Mouse (Mus musculus) heart, adult 18-20 months (tissue): ENCODE data around the gene Rhof. TPM values are rescaled to one million over a fixed set of nuclear protein-coding genes. Genes with fewer than 3 reads are reported as not detected.

Experiments used
- DNase-seq, 2 experiments: peaks; one replicate each; pipeline ENCODE4 v3.0.0; 2021 to 2022; ENCODE audit warnings: mixed read lengths in 1 of 2
- total RNA-seq, 2 experiments: library from RNA; stranded (reverse); gene quantifications; 2 replicates each; pipeline ENCODE4 v1.2.3; 2021

Rhof gene
- total RNA-seq, 2 experiments from 2014 or later: 0.55 to 2.6 TPM

DNA sequence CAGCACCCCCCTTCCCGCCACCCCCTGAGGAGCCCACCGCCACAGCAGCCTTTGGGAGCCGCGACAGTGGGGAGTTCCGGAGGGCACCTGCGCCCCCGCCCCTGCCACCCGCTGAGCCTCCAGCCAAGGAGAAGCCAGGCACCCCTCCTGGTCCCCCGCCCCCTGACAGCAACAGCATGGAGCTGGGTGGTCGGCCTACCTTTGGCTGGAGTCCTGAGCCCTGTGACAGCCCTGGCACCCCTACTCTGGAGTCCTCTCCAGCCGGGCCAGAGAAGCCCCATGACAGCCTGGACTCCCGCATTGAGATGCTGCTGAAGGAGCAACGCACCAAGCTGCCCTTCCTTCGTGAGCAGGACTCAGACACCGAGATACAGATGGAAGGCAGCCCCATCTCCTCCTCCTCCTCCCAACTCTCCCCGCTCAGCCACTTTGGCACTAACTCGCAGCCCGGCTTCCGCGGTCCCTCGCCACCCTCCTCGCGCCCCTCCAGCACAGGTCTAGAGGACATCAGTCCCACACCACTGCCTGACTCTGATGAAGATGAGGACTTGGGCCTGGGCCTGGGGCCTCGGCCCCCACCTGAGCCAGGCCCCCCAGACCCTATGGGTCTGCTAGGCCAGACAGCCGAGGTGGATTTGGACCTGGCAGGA is 15.7 kb upstream of the Rhof start:
- DNase-seq: no peak

DNA sequence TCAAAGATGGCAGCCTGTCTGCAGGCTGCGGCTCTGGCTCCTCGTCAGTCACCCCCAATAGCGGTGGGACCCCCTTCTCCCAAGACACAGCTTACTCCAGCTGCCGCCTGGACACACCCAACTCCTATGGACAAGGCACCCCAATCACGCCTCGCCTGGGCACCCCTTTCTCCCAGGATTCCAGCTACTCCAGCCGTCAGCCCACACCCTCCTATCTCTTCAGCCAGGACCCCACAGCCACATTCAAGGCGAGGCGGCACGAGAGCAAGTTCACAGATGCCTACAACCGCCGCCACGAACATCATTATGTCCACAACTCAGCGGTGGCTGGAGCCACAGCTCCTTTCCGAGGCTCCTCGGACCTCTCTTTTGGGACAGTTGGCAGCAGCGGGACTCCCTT is 15.1 kb upstream of the Rhof start:
- DNase-seq: no peak

- DNase-seq: no peak
These were observed 13.9 kb upstream of the Rhof start for GRCm38 (mm10) chr5:123146357-123146756.

- no peak for DNase-seq
These were observed 12.5 kb upstream of the Rhof start for GRCm38 (mm10) chr5:123144746-123145590.

DNA sequence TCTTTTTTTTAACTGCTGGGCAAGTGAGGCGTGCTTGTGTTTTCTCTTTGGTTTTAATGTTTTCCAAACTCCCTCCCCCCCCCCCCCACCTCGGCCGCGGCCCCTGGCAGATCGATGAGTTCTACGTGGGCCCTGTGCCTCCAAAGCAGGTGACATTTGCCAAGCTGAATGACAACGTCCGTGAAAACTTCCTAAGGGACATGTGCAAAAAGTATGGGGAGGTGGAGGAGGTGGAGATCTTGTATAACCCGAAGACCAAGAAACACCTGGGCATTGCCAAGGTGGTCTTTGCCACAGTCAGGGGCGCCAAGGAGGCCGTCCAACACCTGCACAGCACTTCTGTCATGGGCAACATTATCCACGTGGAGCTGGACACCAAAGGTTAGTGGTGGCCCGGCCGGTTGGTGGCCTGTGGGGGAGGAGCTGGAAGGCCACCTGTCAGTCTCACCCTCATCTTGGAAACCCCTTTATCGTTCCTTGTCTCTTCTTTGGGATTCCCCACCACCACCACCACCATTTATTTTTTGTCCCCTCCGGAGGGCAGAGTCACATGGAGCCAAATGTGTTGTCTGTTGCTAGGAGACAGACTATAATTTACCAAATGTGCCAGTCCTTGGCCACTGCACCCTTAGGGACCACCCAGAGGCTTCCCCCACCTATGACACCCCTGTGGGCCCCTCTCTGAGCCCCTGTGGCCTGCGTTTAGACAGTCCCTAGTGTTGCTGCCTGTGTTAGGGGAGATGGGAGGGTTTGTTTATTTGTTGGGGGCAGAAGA is 11.7 kb upstream of the Rhof start:
- peak in 1 of 2 experiments; percentile 44 for DNase-seq

- peak; percentile 47 to 75 for DNase-seq
These were observed 10.9 kb upstream of the Rhof start for GRCm38 (mm10) chr5:123143251-123143970.

DNA sequence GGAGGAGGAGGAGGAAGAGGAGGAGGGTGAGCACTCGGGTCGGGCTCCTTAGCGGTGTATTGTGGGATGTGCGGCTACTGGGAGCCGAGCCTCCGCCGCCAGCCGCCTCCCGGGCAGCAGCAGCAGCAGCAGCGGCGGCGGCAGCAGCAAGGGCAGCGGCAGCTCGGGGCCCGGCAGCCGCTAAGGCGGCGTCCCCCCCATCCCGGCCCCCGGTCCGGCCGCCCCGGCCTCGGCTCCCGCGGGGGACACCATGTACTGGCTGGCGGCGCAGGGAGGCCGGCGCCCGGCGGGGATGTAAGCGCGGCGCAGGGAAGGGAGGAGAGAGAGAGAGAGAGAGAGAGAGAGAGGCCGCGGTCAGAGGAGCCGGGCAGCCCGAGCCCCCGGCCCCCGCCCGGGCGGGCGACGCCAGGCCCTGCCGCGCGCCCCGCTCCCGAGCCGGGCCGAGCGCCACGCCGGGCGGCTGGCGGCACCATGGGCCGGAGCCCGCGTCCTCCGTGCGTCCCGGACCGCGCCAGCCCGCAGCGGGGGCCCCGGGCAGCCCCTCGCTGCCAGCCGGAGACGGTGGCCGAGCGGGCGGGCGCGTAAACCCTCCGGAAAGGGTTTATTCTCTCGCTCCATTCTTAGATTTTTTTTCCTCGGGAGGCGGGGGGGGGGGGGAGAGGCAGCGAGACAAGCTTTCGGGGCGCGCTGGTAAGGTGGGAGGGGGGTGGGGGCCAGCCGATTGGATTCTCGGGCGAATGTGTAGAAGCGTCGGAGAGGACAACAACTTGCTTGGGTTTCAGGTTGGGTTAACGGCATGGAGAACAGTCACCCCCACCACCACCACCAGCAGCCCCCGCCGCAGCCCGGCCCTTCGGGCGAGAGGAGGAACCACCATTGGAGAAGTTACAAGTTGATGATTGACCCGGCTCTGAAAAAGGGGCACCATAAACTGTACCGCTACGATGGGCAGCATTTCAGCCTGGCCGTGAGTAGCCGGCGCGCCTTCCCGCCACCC is 10.0 kb upstream of the Rhof start, which contains the start of gene Setd1b:
Setd1b (plus strand) TSS at position 33 of the 997 bp plus-strand sequence.
- DNase-seq: peak; percentile 75 to 80

GRCm38 (mm10) chr5:123141555-123142160 is 9.2 kb upstream of the Rhof start:
- DNase-seq: no peak

GRCm38 (mm10) chr5:123140694-123141554 is 8.4 kb upstream of the Rhof start:
- peak; percentile 97 for DNase-seq

- DNase-seq: peak in 1 of 2 experiments; percentile 78
These were observed 7.5 kb upstream of the Rhof start for GRCm38 (mm10) chr5:123139722-123140627.

DNA sequence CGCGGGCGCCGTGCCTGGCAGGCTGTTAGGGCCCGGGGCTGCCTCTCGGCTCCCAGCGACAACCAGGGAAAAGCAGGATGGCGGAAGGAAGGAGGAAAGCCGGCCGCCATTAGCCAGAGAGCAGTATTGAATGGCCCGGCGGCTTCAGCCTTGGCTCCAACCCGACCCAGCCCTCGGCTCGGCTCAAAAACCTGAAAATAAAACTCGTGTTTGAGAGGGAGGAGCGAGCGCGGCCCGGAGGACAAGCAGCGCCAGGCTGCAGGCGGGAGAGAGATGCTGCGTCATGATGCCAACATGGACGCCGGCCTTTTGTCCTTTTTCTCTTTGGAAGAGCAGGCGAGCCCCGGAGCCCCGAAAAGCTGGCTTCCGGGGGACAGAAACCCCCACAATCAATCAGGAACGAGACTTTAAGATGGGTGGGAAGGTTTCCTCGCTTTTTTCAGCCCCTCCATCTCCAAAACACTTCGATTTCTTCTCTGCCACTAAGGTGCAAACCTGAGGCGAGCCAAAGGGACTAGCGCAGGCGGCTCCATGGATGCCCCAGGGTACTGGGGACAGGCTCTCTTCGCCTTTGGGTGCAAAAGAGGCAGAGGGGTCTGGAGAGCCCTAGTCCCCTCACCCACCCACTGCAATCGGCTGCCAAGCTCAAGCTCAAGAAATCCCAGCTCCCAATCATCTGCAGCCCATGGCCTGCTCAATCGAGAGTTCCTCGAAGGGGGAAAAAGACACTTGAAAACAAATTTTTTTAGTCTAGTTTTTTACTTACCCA is 6.6 kb upstream of the Rhof start:
- DNase-seq: peak; percentile 92 to 93

GRCm38 (mm10) chr5:123138230-123138911 is 5.9 kb upstream of the Rhof start:
- peak; percentile 83 to 89 for DNase-seq

DNA sequence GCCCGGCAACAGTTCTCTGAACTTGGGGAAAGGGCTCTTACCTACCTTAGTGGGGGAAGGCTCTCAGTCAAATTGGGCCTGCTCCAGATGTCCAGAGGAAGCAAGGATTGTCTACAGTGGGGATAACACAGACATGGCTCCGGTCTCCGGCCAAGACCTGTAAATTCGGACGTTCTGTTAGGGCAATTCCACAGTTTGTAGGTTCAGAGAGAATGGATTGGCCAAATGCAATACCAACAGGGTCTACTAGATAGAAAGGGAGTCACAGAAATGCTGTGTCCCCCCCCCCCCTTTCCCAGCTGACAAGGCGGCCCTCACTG is 5.4 kb upstream of the Rhof start:
- DNase-seq: no peak

DNA sequence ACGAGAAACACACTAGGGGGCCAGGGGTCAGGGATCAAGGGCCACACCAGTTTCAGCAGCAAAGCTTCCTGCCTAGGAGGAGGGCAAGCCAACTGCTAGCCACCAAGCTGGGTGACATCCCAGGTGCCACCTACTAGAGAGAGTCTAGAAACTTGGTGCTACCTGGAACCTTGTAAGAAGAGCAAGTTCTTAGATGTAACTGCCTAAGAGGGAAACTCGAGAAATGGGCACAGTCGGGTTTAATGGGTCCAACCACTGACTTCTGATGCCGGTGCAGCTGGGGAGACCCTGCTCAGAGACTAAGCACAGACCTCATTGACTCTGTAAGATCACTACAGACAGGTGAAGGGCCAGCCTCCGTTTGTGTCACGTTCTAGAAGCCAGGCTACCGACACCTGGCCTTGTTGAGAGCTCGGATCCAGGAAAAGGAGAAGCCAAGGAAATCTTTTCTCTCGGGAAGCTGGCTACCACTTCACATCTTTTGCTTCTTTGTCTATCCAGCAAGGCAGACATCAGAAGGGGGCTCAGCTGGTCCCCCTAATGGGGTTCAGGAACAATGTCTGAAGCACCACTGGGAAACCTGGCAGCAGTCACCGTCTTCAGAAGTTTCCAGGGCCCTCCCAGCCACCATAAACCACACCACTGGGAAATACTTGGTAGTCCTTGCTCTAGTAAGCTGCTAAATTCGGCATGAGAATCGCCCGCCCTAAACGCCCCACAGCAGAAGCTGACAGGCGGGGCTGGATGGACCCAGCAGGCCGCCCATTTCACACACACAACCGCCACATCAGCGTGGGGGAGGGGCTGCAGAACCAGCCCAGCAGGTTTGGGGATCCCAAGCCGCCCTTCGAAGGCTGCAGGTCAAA is 4.8 kb upstream of the Rhof start:
- peak; percentile 92 to 94 for DNase-seq

- peak; percentile 95 to 98 for DNase-seq
These were observed 4.0 kb upstream of the Rhof start for GRCm38 (mm10) chr5:123136361-123137043.
